In genomic region chr13:97867322-97867962, GRCm38 (mm10) we compare ENCODE assay signal across 8 mouse cellular contexts.
DNase-seq lines count a peak whose midpoint lies in the region; ATAC-seq and TF ChIP-seq lines count a peak whose summit lies in the region.

No protein-coding gene starts in this region.

- H3K27me3 ChIP-seq in forebrain, embryonic 12.5 days = no peaks in the 10 kb centered on the region
- no peaks in the 10 kb centered on the region for H3K27me3 ChIP-seq in forebrain, embryonic 15.5 days
- no peaks in the 10 kb centered on the region for H3K27me3 ChIP-seq in hindbrain, embryonic 16.5 days (replicated peaks; ENCODE audit: control insufficient read depth, insufficient read depth, low read length)
- no peaks in the 10 kb centered on the region for H3K27me3 ChIP-seq in midbrain, embryonic 10.5 days (ENCODE audit: low read depth, poor library complexity, severe bottlenecking)

- no peak for TF ChIP-seq POLR2A in brain, embryonic 14.5 days (IDR thresholded peaks at IDR 0.05; ENCODE audit: borderline replicate concordance, extremely low read depth, insufficient read depth, insufficient read length, poor library complexity, severe bottlenecking)

- H3K36me3 ChIP-seq in forebrain, embryonic 12.5 days (replicated peaks) = no peaks in the 10 kb centered on the region
- H3K36me3 ChIP-seq in forebrain, embryonic 15.5 days = no peaks in the 10 kb centered on the region
- no peaks in the 10 kb centered on the region for H3K36me3 ChIP-seq in hindbrain, embryonic 16.5 days (ENCODE audit: control insufficient read depth, insufficient read depth, low read length)
- no peaks in the 10 kb centered on the region for H3K36me3 ChIP-seq in midbrain, embryonic 10.5 days

- no peak for TF ChIP-seq CTCF in brain, embryonic 14.5 days (IDR thresholded peaks at IDR 0.05; ENCODE audit: borderline replicate concordance, extremely low read depth, insufficient read depth, insufficient read length)
- TF ChIP-seq CTCF in layer of hippocampus, adult 2 months (conservative IDR thresholded peaks at IDR 0.05) = no peak

- no peak overlapping the region for H3K9ac ChIP-seq in forebrain, embryonic 12.5 days
- no peak overlapping the region for H3K9ac ChIP-seq in forebrain, embryonic 15.5 days (replicated peaks)
- no peak overlapping the region for H3K9ac ChIP-seq in hindbrain, embryonic 16.5 days (ENCODE audit: low read depth, low read length)

- peak; percentile 47 for DNase-seq in brain, embryonic 14.5 days (ENCODE audit: low read depth)
- peak; percentile 29 for DNase-seq in midbrain, embryonic 10.5 days (ENCODE audit: low spot score)
- DNase-seq in layer of hippocampus, adult 2 months (ENCODE audit: low spot score in 2 of 2) = no peak

- ATAC-seq in forebrain, embryonic 12.5 days (ENCODE audit: low FRiP score) = no peak
- ATAC-seq in forebrain, embryonic 15.5 days (replicated peaks) = no peak
- no peak for ATAC-seq in hindbrain, embryonic 16.5 days
- ATAC-seq in erythroid progenitor cell, adult 5-6 weeks (replicated peaks; ENCODE audit: low FRiP score, poor library complexity, severe bottlenecking) = no peak
- no peak for ATAC-seq in erythroblast, adult 5-6 weeks (replicated peaks; ENCODE audit: low FRiP score, poor library complexity, severe bottlenecking)

- WGBS in forebrain, embryonic 12.5 days = 70% methylated on average over 13 of the region's 13 CpGs
- 79% methylated on average over 13 of the region's 13 CpGs for WGBS in forebrain, embryonic 15.5 days
- 35% methylated on average over 13 of the region's 13 CpGs for WGBS in hindbrain, embryonic 16.5 days
- WGBS in midbrain, embryonic 10.5 days = 65% methylated on average over 13 of the region's 13 CpGs

- H3K27ac ChIP-seq in forebrain, embryonic 12.5 days = peak overlapping the region; percentile 25; the same call in 1 of the 2 replicates
- H3K27ac ChIP-seq in forebrain, embryonic 15.5 days (replicated peaks) = no peak overlapping the region
- 0 out of 2 replicates have a peak overlapping the region, but pooled peaks have one; percentile 8 for H3K27ac ChIP-seq in hindbrain, embryonic 16.5 days (ENCODE audit: low read depth, low read length)
- peak overlapping the region; percentile 20; the same call in 1 of the 2 replicates for H3K27ac ChIP-seq in midbrain, embryonic 10.5 days (replicated peaks)
- H3K27ac ChIP-seq in layer of hippocampus, adult 2 months = no peak overlapping the region

- H3K4me3 ChIP-seq in forebrain, embryonic 12.5 days (replicated peaks) = no peak overlapping the region
- no peak overlapping the region for H3K4me3 ChIP-seq in forebrain, embryonic 15.5 days
- no peak overlapping the region for H3K4me3 ChIP-seq in hindbrain, embryonic 16.5 days (ENCODE audit: low read length)
- H3K4me3 ChIP-seq in midbrain, embryonic 10.5 days = no peak overlapping the region
- no peak overlapping the region for H3K4me3 ChIP-seq in layer of hippocampus, adult 2 months

- no peak overlapping the region for H3K4me2 ChIP-seq in forebrain, embryonic 12.5 days
- H3K4me2 ChIP-seq in forebrain, embryonic 15.5 days (replicated peaks) = no peak overlapping the region
- no peak overlapping the region for H3K4me2 ChIP-seq in hindbrain, embryonic 16.5 days (ENCODE audit: low read length)

- H3K4me1 ChIP-seq in forebrain, embryonic 12.5 days = peaks cover 12% of the 10 kb centered on the region
- H3K4me1 ChIP-seq in forebrain, embryonic 15.5 days = no peaks in the 10 kb centered on the region
- peaks cover 4% of the 10 kb centered on the region; the same call in 1 of the 2 replicates for H3K4me1 ChIP-seq in hindbrain, embryonic 16.5 days (ENCODE audit: control insufficient read depth, insufficient read depth, low read depth, low read length)
- peaks cover 13% of the 10 kb centered on the region for H3K4me1 ChIP-seq in midbrain, embryonic 10.5 days

- H3K9me3 ChIP-seq in forebrain, embryonic 12.5 days = no peaks in the 10 kb centered on the region
- no peaks in the 10 kb centered on the region for H3K9me3 ChIP-seq in forebrain, embryonic 15.5 days
- H3K9me3 ChIP-seq in hindbrain, embryonic 16.5 days (ENCODE audit: control insufficient read depth, low read length) = no peaks in the 10 kb centered on the region
- no peaks in the 10 kb centered on the region for H3K9me3 ChIP-seq in midbrain, embryonic 10.5 days (replicated peaks)

Comparison
In these comparisons a context has a peak if more than half of its experiments do, and no peak if none do; other contexts are left out.
1. H3K27ac ChIP-seq: peak in forebrain, embryonic 12.5 days (single experiment), hindbrain, embryonic 16.5 days (single experiment) and midbrain, embryonic 10.5 days (single experiment); none in forebrain, embryonic 15.5 days (single experiment) and layer of hippocampus, adult 2 months (single experiment).
2. DNase-seq: peak in brain, embryonic 14.5 days (single experiment) and midbrain, embryonic 10.5 days (single experiment); none in layer of hippocampus, adult 2 months (0 of 2).